Mouse (Mus musculus) ES-E14 (cell line): ENCODE data around the gene Mtfp1. TPM values are rescaled to one million over a fixed set of nuclear protein-coding genes. Genes with fewer than 3 reads are reported as not detected.

Experiments
- DNase-seq: peaks from one replicate; pipeline ENCODE4 v3.0.0-alpha.2; 2013; ENCODE audit warnings: low read depth, low spot score
- H3K27ac ChIP-seq: 2 replicates; pipeline ENCODE4 v1.5.1; 2012; ENCODE audit warnings: low read depth, mild to moderate bottlenecking, low read length, moderate library complexity, mixed read lengths; ENCODE audit not compliant: poor library complexity, insufficient read depth, severe bottlenecking
- H3K36me3 ChIP-seq: 2 replicates; pipeline ENCODE4 v1.6.1; 2012; ENCODE audit warnings: mild to moderate bottlenecking, low read length, moderate library complexity, mixed read lengths; ENCODE audit not compliant: control insufficient read depth, poor library complexity, insufficient read depth, severe bottlenecking
- H3K4me1 ChIP-seq, 2 experiments: fragments of 150-350 bp in 1 of 2; sonication (generic) in 1 of 2; 2 replicates each; pipeline ENCODE4 v1.6.1; 2012; ENCODE audit warnings: low read length in 2 of 2, mild to moderate bottlenecking in 1 of 2, mixed read lengths in 1 of 2; ENCODE audit not compliant: control insufficient read depth in 2 of 2, insufficient read depth in 2 of 2, poor library complexity in 1 of 2
- H3K4me3 ChIP-seq, 2 experiments: fragments of 150-350 bp in 1 of 2; sonication (generic) in 1 of 2; 2 replicates each; pipeline ENCODE4 v1.5.1; 2012; ENCODE audit warnings: low read length in 2 of 2, low read depth in 1 of 2, mild to moderate bottlenecking in 1 of 2, mixed read lengths in 1 of 2; ENCODE audit not compliant: insufficient read depth in 1 of 2, poor library complexity in 1 of 2, severe bottlenecking in 1 of 2
- H3K9ac ChIP-seq: 2 replicates; pipeline ENCODE4 v1.6.1; 2012; ENCODE audit warnings: low read depth, mild to moderate bottlenecking, low read length, mixed read lengths; ENCODE audit not compliant: poor library complexity, insufficient read depth, severe bottlenecking
- H3K9me3 ChIP-seq: fragments of 150-350 bp; sonication (generic); 2 replicates; pipeline ENCODE4 v1.6.1; 2012; ENCODE audit warnings: low read depth, mild to moderate bottlenecking, low read length; ENCODE audit not compliant: control insufficient read depth, insufficient read depth
- CHD2 ChIP-seq: IDR thresholded peaks from 2 replicates; pipeline ENCODE4 v1.6.1; 2014; ENCODE audit warnings: mild to moderate bottlenecking, low read depth, low read length, inconsistent platforms
- HCFC1 ChIP-seq: IDR thresholded peaks from 2 replicates; pipeline ENCODE4 v1.6.1; 2012; ENCODE audit warnings: low read length, inconsistent platforms, borderline replicate concordance; ENCODE audit not compliant: insufficient read depth
- MAFK ChIP-seq: IDR thresholded peaks from 2 replicates; pipeline ENCODE4 v1.6.1; 2014; ENCODE audit warnings: mild to moderate bottlenecking, low read depth, low read length, inconsistent platforms; ENCODE audit not compliant: insufficient read depth
- ZC3H11A ChIP-seq: IDR thresholded peaks from 2 replicates; pipeline ENCODE4 v1.6.1; 2012; ENCODE audit warnings: low read depth, mild to moderate bottlenecking, inconsistent platforms, low read length, borderline replicate concordance
- ZNF384 ChIP-seq: IDR thresholded peaks from 2 replicates; pipeline ENCODE4 v1.6.1; 2012; ENCODE audit warnings: low read depth, low read length, inconsistent platforms
- in situ Hi-C, 2 experiments: fragments of 600-800 bp; cut with MboI; formaldehyde crosslinking; loops; one replicate each; pipeline ENCODE4 v1.15.1; 2025; ENCODE audit warnings: low sequenced_read_pairs in 2 of 2, inconsistent platforms in 1 of 2; ENCODE audit not compliant: unreplicated experiment in 2 of 2
- total RNA-seq: library from RNA; depleted of rRNA; stranded (reverse); fragments of 300-350 nt; gene quantifications from 2 replicates; pipeline ENCODE4 v1.2.3, GENCODE M21; 2012

The Mtfp1 gene
- total RNA-seq, 1 experiment: 12.7 TPM

GRCm38 (mm10) chr11:4127059-4127458, 31.8 kb upstream of the Mtfp1 start:
- TF ChIP-seq ZC3H11A (no peak), HCFC1 (no peak), ZNF384 (no peak), MAFK (no peak), CHD2 (no peak)
- no peak for DNase-seq
- no peaks in the 10 kb centered on the region for H3K9me3 ChIP-seq
- H3K36me3 ChIP-seq: no peaks in the 10 kb centered on the region
- peaks cover 2 to 8% of the 10 kb centered on the region in 2 experiments; a peak in 2 of 4 replicates for H3K4me1 ChIP-seq
- in situ Hi-C loops: no loop called here
- no peak overlapping the region for H3K4me3 ChIP-seq
- H3K27ac ChIP-seq: no peak overlapping the region
- H3K9ac ChIP-seq: no peak overlapping the region

GRCm38 (mm10) chr11:4123922-4124321, 28.7 kb upstream of the Mtfp1 start:
- H3K4me1 ChIP-seq: peaks cover 2 to 11% of the 10 kb centered on the region in 2 experiments; a peak in 2 of 4 replicates
- H3K9ac ChIP-seq: no peak overlapping the region
- peak; percentile 69 for DNase-seq
- in situ Hi-C loops: no loop called here
- H3K9me3 ChIP-seq: no peaks in the 10 kb centered on the region
- TF ChIP-seq MAFK: no peak
- TF ChIP-seq ZNF384: no peak
- peak; percentile 55; the same call in 1 of the 2 replicates for TF ChIP-seq ZC3H11A
- no peak for TF ChIP-seq HCFC1
- TF ChIP-seq CHD2: no peak
- peak overlapping the region; percentile 3 to 86; a peak in 1 of 4 replicates for H3K4me3 ChIP-seq
- H3K36me3 ChIP-seq: no peaks in the 10 kb centered on the region
- no peak overlapping the region for H3K27ac ChIP-seq

- Histone ChIP-seq H3K4me3 (peak within 1 kb of the TSS; percentile 60 to 86), H3K4me1 (peaks cover 2 to 13% of the 10 kb centered on the region in 2 experiments; a peak in 2 of 4 replicates), H3K36me3 (no peaks in the 10 kb centered on the region), H3K9ac (peak within 1 kb of the TSS; percentile 69), H3K27ac (peak within 1 kb of the TSS; percentile 55; the same call in 1 of the 2 replicates), H3K9me3 (no peaks in the 10 kb centered on the region)
- DNase-seq: peak; percentile 44
- TF ChIP-seq CHD2 (no peak), ZC3H11A (no peak), ZNF384 (no peak), MAFK (no peak), HCFC1 (no peak)
- in situ Hi-C loops: no loop called here
These were observed 27.7 kb upstream of the Mtfp1 start, which contains the start of gene Sec14l2 for GRCm38 (mm10) chr11:4122742-4123579. Sec14l2 (minus strand) TSS chr11:4123415.

GRCm38 (mm10) chr11:4122226-4122625, 27.0 kb upstream of the Mtfp1 start:
- Histone ChIP-seq H3K9ac (no peak overlapping the region), H3K36me3 (no peaks in the 10 kb centered on the region), H3K4me1 (peaks cover 2 to 13% of the 10 kb centered on the region in 2 experiments; a peak in 2 of 4 replicates), H3K9me3 (no peaks in the 10 kb centered on the region), H3K4me3 (peak overlapping the region in 1 of 2 experiments; percentile 60; a peak in 1 of 4 replicates), H3K27ac (no peak overlapping the region)
- in situ Hi-C loops: no loop called here
- TF ChIP-seq CHD2 (no peak), ZC3H11A (no peak), ZNF384 (no peak), MAFK (no peak), HCFC1 (no peak)
- no peak for DNase-seq
